Mouse (Mus musculus): ENCODE results near the gene Gtpbp2. TPM values are rescaled to one million over a fixed set of nuclear protein-coding genes. Genes with fewer than 3 reads are reported as not detected.

Gene Gtpbp2
- 87.5 TPM for polyA plus RNA-seq (2017; shearing (Covaris generic))

DNA sequence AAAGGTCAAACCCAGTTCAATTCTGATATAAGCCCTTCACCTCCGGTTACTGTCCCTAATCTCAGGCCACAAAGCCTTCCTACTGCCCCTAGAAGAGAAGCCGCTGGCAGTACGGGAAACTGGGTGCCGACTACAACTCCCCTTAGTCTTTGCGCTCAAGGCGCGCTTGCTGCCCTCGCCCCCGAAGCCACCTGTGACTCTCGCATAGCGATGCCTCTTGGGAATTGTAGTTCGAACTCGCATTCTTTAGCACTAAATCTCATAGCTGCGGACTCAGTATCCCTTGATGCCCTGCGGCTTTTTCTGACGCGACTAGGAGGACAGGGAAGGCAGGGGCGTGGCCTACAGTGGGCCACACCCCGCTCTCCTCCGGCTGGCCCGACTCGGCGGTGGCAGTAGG, at the start of gene Gtpbp2:
Gene Gtpbp2 (plus strand): TSS at position 347 of the 400 bp plus-strand sequence.

GRCm38 (mm10) chr17:46143578-46144423, 17.0 kb upstream of the Gtpbp2 start, which contains the start of gene Rsph9:
Rsph9 (minus strand) TSS chr17:46144216.

GRCm38 (mm10) chr17:46152847-46153782, 7.7 kb upstream of the Gtpbp2 start, which contains the start of gene Mad2l1bp:
Mad2l1bp (minus strand) TSS chr17:46153553.

DNA sequence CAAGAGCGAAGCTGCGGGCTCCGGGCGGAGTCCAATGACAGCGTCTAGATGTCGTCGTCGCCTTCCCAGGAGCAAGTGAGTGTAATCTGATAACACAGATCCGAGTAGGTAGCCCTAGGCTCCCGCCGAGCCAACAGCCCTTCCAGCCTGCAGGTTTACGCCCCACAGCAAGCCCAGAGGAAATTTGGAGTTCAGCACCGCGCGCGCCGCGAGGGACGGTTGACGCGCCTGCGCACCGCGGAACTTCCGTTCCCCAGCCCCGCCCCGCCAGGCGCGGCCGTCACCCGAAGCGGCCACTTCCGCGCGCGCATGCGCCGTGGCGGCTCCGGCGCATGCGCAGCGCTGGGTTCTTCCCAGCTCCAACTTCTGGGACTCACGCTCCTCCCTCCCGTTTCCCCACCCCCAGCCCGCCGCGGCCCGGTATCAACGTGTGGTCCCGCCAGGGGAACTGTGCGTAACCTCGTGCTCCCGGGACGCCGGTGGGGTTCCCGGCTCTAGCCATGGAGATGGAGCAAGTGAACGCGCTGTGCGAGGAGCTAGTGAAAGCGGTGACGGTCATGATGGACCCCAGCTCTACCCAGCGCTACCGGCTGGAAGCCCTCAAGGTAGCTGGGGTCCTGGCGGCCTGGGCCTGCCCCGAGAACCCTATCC, 41.7 kb downstream of the Gtpbp2 start, which contains the start of the genes Polh and Xpo5:
Gene Polh (minus strand): TSS at position 225 of the 651 bp plus-strand sequence.
Gene Xpo5 (plus strand): TSS at position 362 of the 651 bp plus-strand sequence.

Other genes with a start within 250 kb of the Gtpbp2 start
- not detected for gene Vegfa, start 128.7 kb upstream of the Gtpbp2 start, polyA plus RNA-seq (2017; shearing (Covaris generic))
- 101 TPM for gene Mrps18a, start 50.0 kb upstream of the Gtpbp2 start, polyA plus RNA-seq (2017; shearing (Covaris generic))
- 2.2 TPM for gene Rsph9, start 16.8 kb upstream of the Gtpbp2 start, polyA plus RNA-seq (2017; shearing (Covaris generic))
- 67.3 TPM for gene Mad2l1bp, start 7.5 kb upstream of the Gtpbp2 start, polyA plus RNA-seq (2017; shearing (Covaris generic))
- 7.7 TPM for gene Polh, start 41.6 kb downstream of the Gtpbp2 start, polyA plus RNA-seq (2017; shearing (Covaris generic))
- gene Xpo5, start 41.8 kb downstream of the Gtpbp2 start, polyA plus RNA-seq (2017; shearing (Covaris generic)), result 54.1 TPM
- gene Polr1c, start 87.0 kb downstream of the Gtpbp2 start, polyA plus RNA-seq (2017; shearing (Covaris generic)), result 71.2 TPM
- gene Yipf3, start 87.0 kb downstream of the Gtpbp2 start, polyA plus RNA-seq (2017; shearing (Covaris generic)), result 186 TPM
- gene Lrrc73, start 92.5 kb downstream of the Gtpbp2 start, polyA plus RNA-seq (2017; shearing (Covaris generic)), result 0.20 TPM
- gene Tjap1, start 122.0 kb downstream of the Gtpbp2 start, polyA plus RNA-seq (2017; shearing (Covaris generic)), result 35.1 TPM
- not detected for gene Dlk2, start 136.4 kb downstream of the Gtpbp2 start, polyA plus RNA-seq (2017; shearing (Covaris generic))
- gene Abcc10, start 167.3 kb downstream of the Gtpbp2 start, polyA plus RNA-seq (2017; shearing (Covaris generic)), result 9.5 TPM
- 1.3 TPM for gene Zfp318, start 222.7 kb downstream of the Gtpbp2 start, polyA plus RNA-seq (2017; shearing (Covaris generic))

All from inflammation-experienced regulatory T-cells, adult 16 weeks (primary cell).